In the genomic region with DNA sequence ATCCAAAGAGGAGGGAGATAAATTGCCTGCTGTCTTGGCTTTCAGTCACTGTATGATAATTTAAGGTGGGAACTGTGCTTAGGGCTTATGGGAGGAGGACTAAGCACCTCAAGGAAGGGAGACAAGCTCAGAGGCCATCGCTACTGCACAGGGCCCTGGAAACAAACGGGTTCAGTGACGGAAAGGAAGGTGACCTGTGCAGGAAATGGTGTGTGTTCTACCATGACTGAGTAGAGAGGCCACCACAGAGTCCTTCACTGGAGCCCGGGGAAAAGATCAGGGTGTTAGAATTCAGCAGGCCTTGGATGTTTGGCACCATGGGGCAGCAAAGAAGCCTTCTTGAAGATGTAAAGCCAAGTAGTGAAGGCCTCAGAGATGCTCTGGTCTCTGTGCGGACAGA, we compare ENCODE assay signal across 22 mouse cellular contexts.
DNase-seq lines count a peak whose midpoint lies in the region; ATAC-seq and TF ChIP-seq lines count a peak whose summit lies in the region.
"Had no signal": no experiment of that assay in that cellular context is flagged by ENCODE, and none has a peak within 500 bp of the region (broad histone marks: within the 10 kb centered on the region; RNA-seq: fewer than 3 reads in every experiment).

No protein-coding gene starts in this region.

- no peaks in the 10 kb centered on the region for H3K9me3 ChIP-seq in kidney, embryonic 15.5 days (replicated peaks)
- no peaks in the 10 kb centered on the region for H3K9me3 ChIP-seq in kidney, postnatal 0 days (replicated peaks; ENCODE audit: low read length)
- H3K9me3 ChIP-seq in limb, embryonic 10.5 days (replicated peaks) = no peaks in the 10 kb centered on the region
- no peaks in the 10 kb centered on the region for H3K9me3 ChIP-seq in embryonic facial prominence, embryonic 10.5 days
- H3K9me3 ChIP-seq: embryonic facial prominence, embryonic 13.5 days; embryonic facial prominence, embryonic 15.5 days; forebrain, embryonic 10.5 days; forebrain, embryonic 12.5 days had no signal

- no peak for DNase-seq in kidney, adult 8-10 months
- DNase-seq in kidney, postnatal 0 days (ENCODE audit: low spot score) = peak; percentile 32
- no peak for DNase-seq in kidney, postnatal 10 days
- no peak for DNase-seq in limb, embryonic 10.5 days (ENCODE audit: low spot score)
- DNase-seq in splenic B cell, adult 2 months (ENCODE audit: low read depth, low spot score) = peak; percentile 16
- DNase-seq in embryonic facial prominence, embryonic 10.5 days (ENCODE audit: low spot score) = no peak
- DNase-seq: adrenal gland, adult 2 months; adrenal gland, postnatal 10 days; adrenal gland, postnatal 25 days; cerebellum, adult 11 months; cerebellum, adult 18-20 months; cerebellum, adult 8-10 months; cerebellum, adult 9-11 months; cerebellum, postnatal 25 days had no signal

- H3K27ac ChIP-seq in kidney, embryonic 15.5 days = peak overlapping the region; percentile 81
- H3K27ac ChIP-seq in kidney, postnatal 0 days = peak overlapping the region; percentile 81
- H3K27ac ChIP-seq in limb, embryonic 10.5 days = 0 out of 2 replicates have a peak overlapping the region, but pooled peaks have one; percentile 25
- no peak overlapping the region for H3K27ac ChIP-seq in embryonic facial prominence, embryonic 10.5 days (replicated peaks)
- H3K27ac ChIP-seq: embryonic facial prominence, embryonic 13.5 days; embryonic facial prominence, embryonic 15.5 days; forebrain, embryonic 10.5 days; forebrain, embryonic 12.5 days had no signal

- 46% methylated on average over 5 of the region's 5 CpGs for WGBS in kidney, embryonic 15.5 days
- WGBS in kidney, postnatal 0 days = 45% methylated on average over 5 of the region's 5 CpGs
- WGBS in limb, embryonic 10.5 days = 87% methylated on average over 5 of the region's 5 CpGs
- WGBS in embryonic facial prominence, embryonic 10.5 days = 86% methylated on average over 5 of the region's 5 CpGs

- no peaks in the 10 kb centered on the region for H3K36me3 ChIP-seq in kidney, embryonic 15.5 days
- H3K36me3 ChIP-seq in kidney, postnatal 0 days (ENCODE audit: insufficient read depth, low read length) = no peaks in the 10 kb centered on the region
- H3K36me3 ChIP-seq in limb, embryonic 10.5 days = no peaks in the 10 kb centered on the region
- no peaks in the 10 kb centered on the region for H3K36me3 ChIP-seq in splenic B cell, adult 2 months (ENCODE audit: control insufficient read depth, insufficient read depth, low read length, poor library complexity, severe bottlenecking)
- H3K36me3 ChIP-seq in embryonic facial prominence, embryonic 10.5 days (replicated peaks) = no peaks in the 10 kb centered on the region
- H3K36me3 ChIP-seq: embryonic facial prominence, embryonic 13.5 days; embryonic facial prominence, embryonic 15.5 days; forebrain, embryonic 10.5 days; forebrain, embryonic 12.5 days had no signal

- ATAC-seq in kidney, embryonic 15.5 days (replicated peaks; ENCODE audit: low FRiP score) = peak; percentile 55
- no peak for ATAC-seq in kidney, postnatal 0 days (replicated peaks; ENCODE audit: low FRiP score, low read depth)
- ATAC-seq: forebrain, embryonic 14.5 days; forebrain, embryonic 16.5 days had no signal

- peaks cover 35% of the 10 kb centered on the region for H3K4me1 ChIP-seq in kidney, embryonic 15.5 days
- peaks cover 11% of the 10 kb centered on the region for H3K4me1 ChIP-seq in kidney, postnatal 0 days (replicated peaks; ENCODE audit: insufficient read depth, low read length)
- H3K4me1 ChIP-seq in limb, embryonic 10.5 days = peaks cover 18% of the 10 kb centered on the region
- peaks cover 21% of the 10 kb centered on the region for H3K4me1 ChIP-seq in embryonic facial prominence, embryonic 10.5 days
- H3K4me1 ChIP-seq: forebrain, embryonic 12.5 days had no signal

- no peak overlapping the region for H3K4me3 ChIP-seq in kidney, embryonic 15.5 days (replicated peaks)
- no peak overlapping the region for H3K4me3 ChIP-seq in kidney, postnatal 0 days (replicated peaks; ENCODE audit: low read depth, low read length)
- no peak overlapping the region for H3K4me3 ChIP-seq in limb, embryonic 10.5 days
- H3K4me3 ChIP-seq in embryonic facial prominence, embryonic 10.5 days = no peak overlapping the region
- H3K4me3 ChIP-seq: embryonic facial prominence, embryonic 13.5 days; embryonic facial prominence, embryonic 15.5 days; erythroblast, embryonic 14.5 days; forebrain, embryonic 10.5 days; forebrain, embryonic 12.5 days had no signal

- TF ChIP-seq CTCF in kidney, postnatal 0 days (IDR thresholded peaks at IDR 0.05; ENCODE audit: low read depth) = no peak

- H3K27me3 ChIP-seq in kidney, embryonic 15.5 days = no peaks in the 10 kb centered on the region
- no peaks in the 10 kb centered on the region for H3K27me3 ChIP-seq in kidney, postnatal 0 days (ENCODE audit: insufficient read depth, low read length)
- H3K27me3 ChIP-seq in limb, embryonic 10.5 days (ENCODE audit: low read depth, poor library complexity, severe bottlenecking) = no peaks in the 10 kb centered on the region
- H3K27me3 ChIP-seq in splenic B cell, adult 2 months (ENCODE audit: control insufficient read depth, insufficient read depth, low read length, poor library complexity, severe bottlenecking) = no peaks in the 10 kb centered on the region
- no peaks in the 10 kb centered on the region for H3K27me3 ChIP-seq in embryonic facial prominence, embryonic 10.5 days (replicated peaks; ENCODE audit: low read depth, poor library complexity, severe bottlenecking)
- H3K27me3 ChIP-seq: embryonic facial prominence, embryonic 13.5 days; embryonic facial prominence, embryonic 15.5 days had no signal

- H3K9ac ChIP-seq in kidney, embryonic 15.5 days = no peak overlapping the region
- no peak overlapping the region for H3K9ac ChIP-seq in kidney, postnatal 0 days (ENCODE audit: low read depth, low read length)
- H3K9ac ChIP-seq: embryonic facial prominence, embryonic 13.5 days; embryonic facial prominence, embryonic 15.5 days; forebrain, embryonic 12.5 days had no signal

- no peak overlapping the region for H3K4me2 ChIP-seq in kidney, embryonic 15.5 days
- H3K4me2 ChIP-seq in kidney, postnatal 0 days (ENCODE audit: low read length) = no peak overlapping the region
- H3K4me2 ChIP-seq: embryonic facial prominence, embryonic 13.5 days; embryonic facial prominence, embryonic 15.5 days; forebrain, embryonic 12.5 days had no signal

Comparison
In these comparisons a context has a peak if more than half of its experiments do, and no peak if none do; other contexts are left out.
1. DNase-seq: peak in kidney, postnatal 0 days (single experiment) and splenic B cell, adult 2 months (single experiment); none in kidney, adult 8-10 months (0 of 2), kidney, postnatal 10 days (single experiment), limb, embryonic 10.5 days (single experiment) and embryonic facial prominence, embryonic 10.5 days (single experiment).